Mouse (Mus musculus) cerebellum, adult 2 months (tissue): ENCODE results near the gene Htatip2.

ENCODE experiments used
- CTCF ChIP-seq: fragments of 200-500 bp; IDR thresholded peaks from 2 replicates; pipeline ENCODE4 v1.5.1; 2011; ENCODE audit warnings: low read depth, mild to moderate bottlenecking, control low read depth, low read length, moderate library complexity, borderline replicate concordance; ENCODE audit not compliant: insufficient read depth
- POLR2A ChIP-seq: fragments of 200-500 bp; IDR thresholded peaks from 2 replicates; pipeline ENCODE4 v1.6.1; 2011; ENCODE audit warnings: low read length, control low read depth, borderline replicate concordance; ENCODE audit not compliant: insufficient read depth

- TF ChIP-seq POLR2A = no peak
- TF ChIP-seq CTCF = no peak
Measured at GRCm38 (mm10) chr7:49822028-49822427, 63.1 kb downstream of the Htatip2 start.
